Mouse (Mus musculus) erythroid progenitor cell, adult 5-6 weeks (primary cell): ENCODE results near the gene Rpl3l. TPM values are rescaled to one million over a fixed set of nuclear protein-coding genes. Genes with fewer than 3 reads are reported as not detected.

Source experiments
- ATAC-seq: replicated peaks from 2 replicates; pipeline ENCODE4 v1.8.0; 2016; ENCODE audit warnings: moderate number of reproducible peaks, mild to moderate bottlenecking, moderate TSS enrichment, inconsistent platforms; ENCODE audit not compliant: poor library complexity, low FRiP score, severe bottlenecking
- total RNA-seq, 2 experiments: library from RNA; stranded (forward) in 1 of 2; stranded (reverse) in 1 of 2; fragments of 150-400 nt in 1 of 2; fragments of 186-747, 209-891 nt in 1 of 2; gene quantifications; 2 replicates each; pipeline versions ENCODE4 v1.2.3 to v1.2.4; 2015 to 2017; ENCODE audit warnings: low replicate concordance in 2 of 2

Rpl3l gene
- total RNA-seq, 2 experiments from 2014 or later: not detected

- ATAC-seq: no peak
These were observed 9.7 kb downstream of the Rpl3l start for GRCm38 (mm10) chr17:24737135-24737810.

- ATAC-seq: no peak
These were observed 10.6 kb downstream of the Rpl3l start for GRCm38 (mm10) chr17:24738238-24738637.

GRCm38 (mm10) chr17:24739926-24740325 lies 12.3 kb downstream of the Rpl3l start:
- no peak for ATAC-seq

- no peak for ATAC-seq
These were observed 14.7 kb downstream of the Rpl3l start for GRCm38 (mm10) chr17:24742307-24742706.

GRCm38 (mm10) chr17:24743896-24744295 lies 16.3 kb downstream of the Rpl3l start:
- ATAC-seq: no peak

- no peak for ATAC-seq
These were observed 16.8 kb downstream of the Rpl3l start for GRCm38 (mm10) chr17:24744381-24744780.

- peak; percentile 84 for ATAC-seq
These were observed 18.2 kb downstream of the Rpl3l start for GRCm38 (mm10) chr17:24745526-24746497.

GRCm38 (mm10) chr17:24746986-24747385 lies 19.4 kb downstream of the Rpl3l start:
- ATAC-seq: no peak

- ATAC-seq: no peak
These were observed 23.9 kb downstream of the Rpl3l start for GRCm38 (mm10) chr17:24751528-24751927.

- ATAC-seq: no peak
These were observed 25.1 kb downstream of the Rpl3l start, which contains the start of gene Hs3st6 for GRCm38 (mm10) chr17:24752415-24753394. Hs3st6 (plus strand) TSS chr17:24752988.

- ATAC-seq: no peak
These were observed 29.8 kb downstream of the Rpl3l start for GRCm38 (mm10) chr17:24757394-24757793.

GRCm38 (mm10) chr17:24761121-24761520 lies 33.5 kb downstream of the Rpl3l start:
- ATAC-seq: no peak

GRCm38 (mm10) chr17:24765016-24765905 lies 37.6 kb downstream of the Rpl3l start:
- ATAC-seq: no peak

- ATAC-seq: no peak
These were observed 38.8 kb downstream of the Rpl3l start for GRCm38 (mm10) chr17:24766266-24766875.

GRCm38 (mm10) chr17:24769146-24769545 lies 41.5 kb downstream of the Rpl3l start:
- no peak for ATAC-seq

GRCm38 (mm10) chr17:24773241-24773640 lies 45.6 kb downstream of the Rpl3l start:
- ATAC-seq: peak; percentile 42; the same call in 1 of the 2 replicates

GRCm38 (mm10) chr17:24775173-24775572 lies 47.6 kb downstream of the Rpl3l start:
- ATAC-seq: no peak

GRCm38 (mm10) chr17:24777073-24777472 lies 49.5 kb downstream of the Rpl3l start:
- ATAC-seq: no peak
